Comparison of ENCODE assay signal across 9 mouse cellular contexts in the genomic region with DNA sequence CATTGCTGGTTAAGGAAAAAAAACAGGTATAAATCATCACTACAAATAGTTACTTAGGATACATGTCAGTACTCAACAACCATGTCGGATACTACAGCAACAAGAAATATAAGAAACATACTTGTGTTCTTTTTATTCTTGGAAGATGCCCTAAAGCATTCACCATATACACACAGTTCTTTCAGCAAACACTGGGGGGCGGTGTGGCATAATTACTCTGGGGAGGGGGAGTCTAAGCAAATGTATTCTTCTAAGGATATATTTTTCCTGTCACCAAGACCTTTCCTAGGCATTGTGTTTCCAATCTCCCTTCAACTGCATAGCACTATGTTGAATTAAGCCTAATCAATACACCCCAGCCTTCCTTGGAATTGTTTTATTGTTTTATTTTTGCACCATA. TPM values are rescaled to one million over a fixed set of nuclear protein-coding genes. Genes with fewer than 3 reads are reported as not detected.
DNase-seq lines count a peak whose midpoint lies in the region; ATAC-seq lines count a peak whose summit lies in the region.
"Had no signal": no experiment of that assay in that cellular context is flagged by ENCODE, and none has a peak within 500 bp of the region (broad histone marks: within the 10 kb centered on the region; RNA-seq: fewer than 3 reads in every experiment).

No protein-coding gene starts in this region.

- DNase-seq in adrenal gland, postnatal 10 days: peak; percentile 37
- DNase-seq in adrenal gland, adult 2 months: no peak
- peak; percentile 11 for DNase-seq in kidney, adult 18-20 months
- DNase-seq in urinary bladder, postnatal 25 days (ENCODE audit: low spot score): peak; percentile 2
- no peak for DNase-seq in urinary bladder, postnatal 4 days (ENCODE audit: low spot score in 2 of 2)
- no peak for DNase-seq in frontal cortex, adult 2 months (ENCODE audit: extremely low spot score in 1 of 2, low spot score in 1 of 2)
- DNase-seq in spleen, adult 12 weeks (ENCODE audit: low spot score): no peak

- H3K36me3 ChIP-seq in kidney, embryonic 16.5 days (ENCODE audit: insufficient read depth, low read length): no peaks in the 10 kb centered on the region
- H3K36me3 ChIP-seq: midbrain, embryonic 12.5 days had no signal

- H3K9me3 ChIP-seq in kidney, embryonic 16.5 days (ENCODE audit: low read length): no peaks in the 10 kb centered on the region
- H3K9me3 ChIP-seq: midbrain, embryonic 12.5 days had no signal

- no peak overlapping the region for H3K9ac ChIP-seq in kidney, embryonic 16.5 days (replicated peaks; ENCODE audit: low read length)
- H3K9ac ChIP-seq: midbrain, embryonic 12.5 days had no signal

- peaks cover 13% of the 10 kb centered on the region for H3K27me3 ChIP-seq in kidney, embryonic 16.5 days (ENCODE audit: insufficient read depth, low read length)

- H3K4me3 ChIP-seq in kidney, embryonic 16.5 days (ENCODE audit: low read length): no peak overlapping the region
- H3K4me3 ChIP-seq: midbrain, embryonic 12.5 days had no signal

- WGBS in kidney, embryonic 16.5 days: 15% methylated on average over 2 of the region's 2 CpGs

- H3K27ac ChIP-seq in kidney, embryonic 16.5 days (ENCODE audit: low read length): no peak overlapping the region
- H3K27ac ChIP-seq: midbrain, embryonic 12.5 days had no signal

- ATAC-seq in kidney, embryonic 16.5 days (ENCODE audit: low FRiP score, low TSS enrichment): no peak

- no peak overlapping the region for H3K4me2 ChIP-seq in kidney, embryonic 16.5 days (replicated peaks; ENCODE audit: low read depth, low read length)
- H3K4me2 ChIP-seq: midbrain, embryonic 12.5 days had no signal

- peaks cover 12% of the 10 kb centered on the region for H3K4me1 ChIP-seq in kidney, embryonic 16.5 days (ENCODE audit: insufficient read depth, low read length)
- H3K4me1 ChIP-seq: midbrain, embryonic 12.5 days had no signal

RNA-seq across cellular contexts. Expression of gene Pcdh17, which starts 2.5 kb away (rescaled TPM):
- total RNA-seq in adrenal gland, postnatal 10 days (2021): 10 to 100 TPM; 12.4 to 20.0 TPM
- total RNA-seq in adrenal gland, adult 2 months (2021): 1 to 10 TPM; 2.6 to 4.5 TPM
- 2.9 and 3.0 TPM in 2 replicates for polyA plus RNA-seq in adrenal gland, adult 2 months (2012; rRNA removed)
- 7.6 and 8.2 TPM in 2 replicates for polyA plus RNA-seq in kidney, embryonic 16.5 days (2015; fragmentation: Nextera tagmentation; extraction: Ambion mirVana)
- polyA plus RNA-seq in frontal cortex, adult 2 months (2012; rRNA removed): 13.3 and 15.9 TPM in 2 replicates

Comparison
In these comparisons a context has a peak if more than half of its experiments do, and no peak if none do; other contexts are left out.
1. DNase-seq: peak in adrenal gland, postnatal 10 days (single experiment), kidney, adult 18-20 months (single experiment) and urinary bladder, postnatal 25 days (single experiment); none in adrenal gland, adult 2 months (single experiment), urinary bladder, postnatal 4 days (0 of 2), frontal cortex, adult 2 months (0 of 2) and spleen, adult 12 weeks (single experiment).